Mouse (Mus musculus): ENCODE data around the gene Polr3gl. TPM values are rescaled to one million over a fixed set of nuclear protein-coding genes. Genes with fewer than 3 reads are reported as not detected.

Gene Polr3gl
- polyA plus RNA-seq, 1 experiment from 2014 or later = 36.4 TPM

GRCm38 (mm10) chr3:96563267-96563666 is 30.7 kb downstream of the Polr3gl start:
- no peak for ATAC-seq (replicated peaks; ENCODE audit: extremely low read depth, insufficient read depth, low FRiP score)
- Histone ChIP-seq H3K27me3 (ENCODE audit: control insufficient read depth, insufficient read depth, low read length) (no peaks in the 10 kb centered on the region), H3K36me3 (ENCODE audit: control insufficient read depth, insufficient read depth) (peaks cover 21% of the 10 kb centered on the region), H3K27ac (ENCODE audit: low read length) (peak overlapping the region; percentile 75), H3K9ac (ENCODE audit: low read length) (no peak overlapping the region), H3K4me1 (ENCODE audit: control insufficient read depth, insufficient read depth, low read length) (peaks cover 24% of the 10 kb centered on the region), H3K9me3 (replicated peaks; ENCODE audit: control insufficient read depth, low read length) (no peaks in the 10 kb centered on the region), H3K4me2 (ENCODE audit: low read depth, low read length) (no peak overlapping the region), H3K4me3 (ENCODE audit: low read length) (no peak overlapping the region)
- WGBS = 84% methylated on average over 8 of the region's 8 CpGs

- Histone ChIP-seq H3K4me2 (ENCODE audit: low read depth, low read length) (peak overlapping the region; percentile 70), H3K4me3 (ENCODE audit: low read length) (peak overlapping the region; percentile 86), H3K27ac (ENCODE audit: low read length) (peak overlapping the region; percentile 72), H3K36me3 (ENCODE audit: control insufficient read depth, insufficient read depth) (peaks cover 21% of the 10 kb centered on the region), H3K9me3 (replicated peaks; ENCODE audit: control insufficient read depth, low read length) (no peaks in the 10 kb centered on the region), H3K4me1 (ENCODE audit: control insufficient read depth, insufficient read depth, low read length) (peaks cover 22% of the 10 kb centered on the region), H3K9ac (ENCODE audit: low read length) (peak overlapping the region; percentile 52; the same call in 1 of the 2 replicates), H3K27me3 (ENCODE audit: control insufficient read depth, insufficient read depth, low read length) (no peaks in the 10 kb centered on the region)
- WGBS = 41% methylated on average over 10 of the region's 10 CpGs
- no peak for ATAC-seq (replicated peaks; ENCODE audit: extremely low read depth, insufficient read depth, low FRiP score)
Measured at GRCm38 (mm10) chr3:96561946-96562681, 31.9 kb downstream of the Polr3gl start.

DNA sequence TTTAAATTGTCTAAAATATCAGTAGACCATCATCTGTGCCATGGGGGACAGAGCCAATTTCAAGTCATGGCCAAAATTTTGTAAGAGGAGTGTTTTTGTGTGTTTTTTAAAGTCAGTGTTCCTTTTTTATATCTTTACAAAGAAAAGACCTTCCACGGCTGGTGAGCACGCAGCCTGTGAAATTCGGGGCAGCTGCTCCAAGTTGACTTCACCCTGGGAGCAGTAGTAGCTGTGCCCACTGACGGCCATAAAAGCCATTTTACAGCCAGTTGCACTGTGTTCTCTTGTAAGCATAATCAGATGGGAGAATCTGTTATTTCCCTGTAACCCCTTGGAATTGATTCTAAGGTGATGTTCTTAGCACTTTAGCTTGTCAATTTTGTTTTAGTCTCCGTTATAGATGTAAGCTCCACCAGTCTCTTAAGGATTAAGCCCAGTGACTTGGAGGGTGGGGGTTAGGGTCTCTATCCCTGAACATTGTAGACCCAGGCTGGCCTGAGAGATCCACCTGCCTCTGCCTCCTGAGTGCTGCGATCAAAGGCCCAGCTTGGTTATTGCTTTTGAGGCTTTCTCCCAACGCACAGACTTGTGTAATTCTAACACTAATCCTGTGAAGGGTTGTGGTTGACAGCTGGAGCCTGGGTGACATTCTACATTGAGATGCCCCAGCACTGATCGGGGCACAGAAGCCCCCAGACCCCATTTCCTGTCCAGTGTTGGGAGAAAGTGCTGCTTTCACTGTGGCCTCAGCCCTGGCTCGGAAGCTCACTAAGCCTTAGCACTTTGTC is 32.9 kb downstream of the Polr3gl start:
- H3K4me2 ChIP-seq (ENCODE audit: low read depth, low read length) = peak overlapping the region; percentile 70
- peak overlapping the region; percentile 96 for H3K9ac ChIP-seq (ENCODE audit: low read length)
- peak overlapping the region; percentile 94 for H3K27ac ChIP-seq (ENCODE audit: low read length)
- ATAC-seq (replicated peaks; ENCODE audit: extremely low read depth, insufficient read depth, low FRiP score) = no peak
- H3K4me1 ChIP-seq (ENCODE audit: control insufficient read depth, insufficient read depth, low read length) = peaks cover 20% of the 10 kb centered on the region
- H3K27me3 ChIP-seq (ENCODE audit: control insufficient read depth, insufficient read depth, low read length) = no peaks in the 10 kb centered on the region
- H3K9me3 ChIP-seq (replicated peaks; ENCODE audit: control insufficient read depth, low read length) = no peaks in the 10 kb centered on the region
- WGBS = 58% methylated on average over 9 of the region's 9 CpGs
- peaks cover 21% of the 10 kb centered on the region for H3K36me3 ChIP-seq (ENCODE audit: control insufficient read depth, insufficient read depth)
- peak overlapping the region; percentile 86 for H3K4me3 ChIP-seq (ENCODE audit: low read length)

DNA sequence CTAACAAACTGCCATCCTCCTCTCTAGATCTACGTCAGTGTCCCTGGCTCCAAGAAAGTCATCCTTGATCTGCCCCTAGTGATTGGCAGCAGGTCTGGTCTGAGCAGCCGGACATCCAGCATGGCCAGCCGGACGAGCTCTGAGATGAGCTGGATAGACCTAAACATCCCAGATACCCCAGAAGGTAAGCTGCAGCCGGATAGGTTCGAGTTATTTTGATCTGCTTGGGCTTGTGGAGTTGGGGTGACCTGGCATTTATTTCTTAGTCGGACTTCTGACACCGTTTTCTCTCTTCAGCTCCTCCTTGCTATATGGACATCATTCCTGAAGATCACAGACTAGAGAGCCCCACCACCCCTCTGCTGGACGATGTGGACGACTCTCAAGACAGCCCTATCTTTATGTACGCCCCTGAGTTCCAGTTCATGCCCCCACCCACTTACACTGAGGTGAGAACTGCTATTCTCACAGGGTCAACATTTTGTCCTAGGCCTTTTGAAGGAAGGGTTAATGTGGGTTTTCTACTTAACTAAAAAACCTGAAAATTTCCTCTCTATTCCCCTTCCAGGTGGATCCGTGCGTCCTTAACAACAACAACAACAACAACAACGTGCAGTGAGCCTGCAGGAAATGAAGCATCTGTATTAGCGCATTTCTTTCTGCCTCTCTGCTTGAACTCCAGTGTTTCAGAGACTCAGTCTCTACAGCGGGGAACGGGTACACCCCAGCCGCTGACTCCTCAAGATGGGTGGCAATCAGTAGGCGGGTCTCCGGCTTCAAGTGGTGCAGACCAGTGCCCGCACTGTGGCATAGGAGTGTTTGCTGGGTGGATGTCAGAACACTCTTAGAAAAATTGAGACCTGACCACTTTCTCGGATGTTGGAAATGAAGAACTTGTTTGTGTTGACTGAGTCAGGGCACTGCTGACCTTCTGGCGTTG is 33.8 kb downstream of the Polr3gl start:
- peaks cover 21% of the 10 kb centered on the region for H3K36me3 ChIP-seq (ENCODE audit: control insufficient read depth, insufficient read depth)
- no peaks in the 10 kb centered on the region for H3K9me3 ChIP-seq (replicated peaks; ENCODE audit: control insufficient read depth, low read length)
- ATAC-seq (replicated peaks; ENCODE audit: extremely low read depth, insufficient read depth, low FRiP score) = no peak
- H3K27ac ChIP-seq (ENCODE audit: low read length) = peak overlapping the region; percentile 94
- H3K27me3 ChIP-seq (ENCODE audit: control insufficient read depth, insufficient read depth, low read length) = no peaks in the 10 kb centered on the region
- peak overlapping the region; percentile 70 for H3K4me2 ChIP-seq (ENCODE audit: low read depth, low read length)
- peaks cover 29% of the 10 kb centered on the region for H3K4me1 ChIP-seq (ENCODE audit: control insufficient read depth, insufficient read depth, low read length)
- H3K4me3 ChIP-seq (ENCODE audit: low read length) = peak overlapping the region; percentile 86
- WGBS = 28% methylated on average over 23 of the region's 23 CpGs
- peak overlapping the region; percentile 96 for H3K9ac ChIP-seq (ENCODE audit: low read length)

GRCm38 (mm10) chr3:96559398-96559910 is 34.5 kb downstream of the Polr3gl start:
- no peaks in the 10 kb centered on the region for H3K27me3 ChIP-seq (ENCODE audit: control insufficient read depth, insufficient read depth, low read length)
- peak overlapping the region; percentile 96 for H3K9ac ChIP-seq (ENCODE audit: low read length)
- no peaks in the 10 kb centered on the region for H3K9me3 ChIP-seq (replicated peaks; ENCODE audit: control insufficient read depth, low read length)
- peaks cover 29% of the 10 kb centered on the region for H3K4me1 ChIP-seq (ENCODE audit: control insufficient read depth, insufficient read depth, low read length)
- peak overlapping the region; percentile 94 for H3K27ac ChIP-seq (ENCODE audit: low read length)
- peaks cover 21% of the 10 kb centered on the region for H3K36me3 ChIP-seq (ENCODE audit: control insufficient read depth, insufficient read depth)
- ATAC-seq (replicated peaks; ENCODE audit: extremely low read depth, insufficient read depth, low FRiP score) = no peak
- 18% methylated on average over 12 of the region's 12 CpGs for WGBS
- H3K4me3 ChIP-seq (ENCODE audit: low read length) = peak overlapping the region; percentile 86
- peak overlapping the region; percentile 70 for H3K4me2 ChIP-seq (ENCODE audit: low read depth, low read length)

DNA sequence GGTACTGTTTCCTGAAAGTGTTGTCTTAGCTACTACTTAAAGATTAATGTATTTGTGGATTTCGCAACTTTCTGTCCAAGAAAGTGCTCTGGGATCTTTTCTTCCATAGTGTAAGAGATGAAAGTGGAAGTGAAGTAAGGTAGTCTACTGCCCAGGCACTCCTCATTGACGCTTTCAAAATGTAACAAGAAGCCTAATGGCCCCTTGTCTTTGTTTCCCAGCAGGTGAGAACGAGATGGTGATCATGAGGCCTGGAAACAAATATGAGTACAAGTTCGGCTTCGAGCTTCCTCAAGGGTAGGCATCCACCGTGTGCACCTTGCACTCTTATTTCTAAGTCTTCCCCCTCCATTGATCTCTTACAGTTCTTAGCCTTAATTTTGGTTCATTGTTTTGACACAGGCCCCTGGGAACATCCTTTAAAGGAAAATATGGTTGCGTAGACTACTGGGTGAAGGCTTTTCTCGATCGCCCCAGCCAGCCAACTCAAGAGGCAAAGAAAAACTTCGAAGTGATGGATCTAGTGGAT is 35.2 kb downstream of the Polr3gl start:
- Histone ChIP-seq H3K27me3 (ENCODE audit: control insufficient read depth, insufficient read depth, low read length) (no peaks in the 10 kb centered on the region), H3K9ac (ENCODE audit: low read length) (peak overlapping the region; percentile 96), H3K9me3 (replicated peaks; ENCODE audit: control insufficient read depth, low read length) (no peaks in the 10 kb centered on the region), H3K4me1 (ENCODE audit: control insufficient read depth, insufficient read depth, low read length) (peaks cover 22% of the 10 kb centered on the region), H3K27ac (ENCODE audit: low read length) (peak overlapping the region; percentile 94), H3K4me2 (ENCODE audit: low read depth, low read length) (peak overlapping the region; percentile 70), H3K36me3 (ENCODE audit: control insufficient read depth, insufficient read depth) (peaks cover 21% of the 10 kb centered on the region), H3K4me3 (ENCODE audit: low read length) (peak overlapping the region; percentile 86)
- ATAC-seq (replicated peaks; ENCODE audit: extremely low read depth, insufficient read depth, low FRiP score) = no peak
- WGBS = 7% methylated on average over 10 of the region's 10 CpGs

- ATAC-seq (replicated peaks; ENCODE audit: extremely low read depth, insufficient read depth, low FRiP score) = no peak
- under 1% methylated on average over 17 of the region's 17 CpGs for WGBS
Measured at GRCm38 (mm10) chr3:96558159-96558558, 35.8 kb downstream of the Polr3gl start.

GRCm38 (mm10) chr3:96557694-96558093 is 36.3 kb downstream of the Polr3gl start, which contains the start of gene Txnip:
Gene Txnip, plus strand, starts transcription at chr3:96557957.
- no peaks in the 10 kb centered on the region for H3K9me3 ChIP-seq (replicated peaks; ENCODE audit: control insufficient read depth, low read length)
- H3K4me3 ChIP-seq (ENCODE audit: low read length) = peak within 1 kb of the TSS; percentile 86
- peak; percentile 96 for ATAC-seq (replicated peaks; ENCODE audit: extremely low read depth, insufficient read depth, low FRiP score)
- H3K27me3 ChIP-seq (ENCODE audit: control insufficient read depth, insufficient read depth, low read length) = no peaks in the 10 kb centered on the region
- peaks cover 21% of the 10 kb centered on the region for H3K36me3 ChIP-seq (ENCODE audit: control insufficient read depth, insufficient read depth)
- peak within 1 kb of the TSS; percentile 97 for H3K27ac ChIP-seq (ENCODE audit: low read length)
- peaks cover 18% of the 10 kb centered on the region for H3K4me1 ChIP-seq (ENCODE audit: control insufficient read depth, insufficient read depth, low read length)
- peak within 1 kb of the TSS; percentile 96 for H3K9ac ChIP-seq (ENCODE audit: low read length)
- WGBS = 0% methylated on average over 26 of the region's 26 CpGs
- peak within 1 kb of the TSS; percentile 81 for H3K4me2 ChIP-seq (ENCODE audit: low read depth, low read length)

More at GRCm38 (mm10) chr3:96558159-96558558, 35.8 kb downstream of the Polr3gl start:
- no peaks in the 10 kb centered on the region for H3K9me3 ChIP-seq (replicated peaks; ENCODE audit: control insufficient read depth, low read length)
- peak overlapping the region; percentile 86 for H3K4me3 ChIP-seq (ENCODE audit: low read length)
- H3K27ac ChIP-seq (ENCODE audit: low read length) = peak overlapping the region; percentile 94
- peaks cover 21% of the 10 kb centered on the region for H3K36me3 ChIP-seq (ENCODE audit: control insufficient read depth, insufficient read depth)
- H3K9ac ChIP-seq (ENCODE audit: low read length) = peak overlapping the region; percentile 96
- H3K4me1 ChIP-seq (ENCODE audit: control insufficient read depth, insufficient read depth, low read length) = peaks cover 20% of the 10 kb centered on the region
- H3K27me3 ChIP-seq (ENCODE audit: control insufficient read depth, insufficient read depth, low read length) = no peaks in the 10 kb centered on the region
- peak overlapping the region; percentile 70 for H3K4me2 ChIP-seq (ENCODE audit: low read depth, low read length)
